Mouse (Mus musculus) embryonic facial prominence, embryonic 15.5 days (tissue): ENCODE data around the gene Gm48552. TPM values are rescaled to one million over a fixed set of nuclear protein-coding genes. Genes with fewer than 3 reads are reported as not detected.

Experiments used
- ATAC-seq: fragments of 200-750 bp; cut with Nextera tagmentation; 2 replicates; pipeline ENCODE4 v1.8.0; 2017; ENCODE audit warnings: low read depth, moderate TSS enrichment; ENCODE audit not compliant: insufficient number of reproducible peaks, low FRiP score, low TSS enrichment
- H3K27ac ChIP-seq: fragments of 300-500 bp; sonication (generic); replicated peaks from 2 replicates; pipeline ENCODE4 v1.5.1; 2015; ENCODE audit warnings: mild to moderate bottlenecking, inconsistent platforms
- H3K27me3 ChIP-seq: fragments of 300-500 bp; sonication (generic); 2 replicates; pipeline ENCODE4 v1.6.1; 2015; ENCODE audit warnings: inconsistent platforms
- H3K36me3 ChIP-seq: fragments of 300-500 bp; sonication (generic); 2 replicates; pipeline ENCODE4 v1.6.1; 2015; ENCODE audit warnings: mild to moderate bottlenecking, inconsistent platforms
- H3K4me1 ChIP-seq: fragments of 300-500 bp; sonication (generic); 2 replicates; pipeline ENCODE4 v1.6.1; 2015; ENCODE audit warnings: inconsistent platforms
- H3K4me2 ChIP-seq: fragments of 300-500 bp; sonication (generic); replicated peaks from 2 replicates; pipeline ENCODE4 v1.6.1; 2015; ENCODE audit warnings: mild to moderate bottlenecking, inconsistent platforms
- H3K4me3 ChIP-seq: fragments of 300-500 bp; sonication (generic); replicated peaks from 2 replicates; pipeline ENCODE4 v1.5.1; 2015; ENCODE audit warnings: mild to moderate bottlenecking, inconsistent platforms
- H3K9ac ChIP-seq: fragments of 300-500 bp; sonication (generic); 2 replicates; pipeline ENCODE4 v1.6.1; 2015; ENCODE audit warnings: inconsistent platforms
- H3K9me3 ChIP-seq: fragments of 300-500 bp; sonication (generic); replicated peaks from 2 replicates; pipeline ENCODE4 v1.6.1; 2016; ENCODE audit warnings: inconsistent platforms
- whole genome bisulfite sequencing: fragments of 180-500 bp; shearing (Covaris S2); methylation state at CpG from one replicate; pipeline ENCODE4 v1.1.7; 2015; 5-methylcytosine and 5-hydroxymethylcytosine counted together
- polyA plus RNA-seq: library from polyadenylated mRNA; unstranded; fragments of >200 nt; fragmentation: Nextera tagmentation; extraction: Ambion mirVana; gene quantifications from 2 replicates; pipeline ENCODE4 v1.2.1, GENCODE M21; 2015

The Gm48552 gene
- polyA plus RNA-seq: 1.6 and 2.9 TPM in 2 replicates

GRCm38 (mm10) chr10:81388505-81389055 lies at the start of gene Gm48552:
Gene Gm48552, plus strand, starts transcription at chr10:81389005.
- Histone ChIP-seq H3K9me3 (no peaks in the 10 kb centered on the region), H3K27ac (no peak within 1 kb of the TSS), H3K36me3 (peaks cover 38% of the 10 kb centered on the region), H3K4me3 (no peak within 1 kb of the TSS), H3K4me2 (no peak within 1 kb of the TSS), H3K4me1 (peaks cover 41% of the 10 kb centered on the region), H3K27me3 (no peaks in the 10 kb centered on the region), H3K9ac (no peak within 1 kb of the TSS)
- no peak for ATAC-seq
- WGBS: 83% methylated on average over 5 of the region's 5 CpGs

- H3K4me2 ChIP-seq: no peak overlapping the region
- H3K27me3 ChIP-seq: peaks cover 55% of the 10 kb centered on the region
- H3K4me1 ChIP-seq: peaks cover 25% of the 10 kb centered on the region
- ATAC-seq: no peak
- H3K4me3 ChIP-seq: no peak overlapping the region
- H3K9ac ChIP-seq: no peak overlapping the region
- 0 out of 2 replicates have a peak, but pooled peaks cover under 1% of the 10 kb centered on the region for H3K36me3 ChIP-seq
- H3K27ac ChIP-seq: no peak overlapping the region
- no peaks in the 10 kb centered on the region for H3K9me3 ChIP-seq
- WGBS: 35% methylated on average over 17 of the region's 17 CpGs
Observed at GRCm38 (mm10) chr10:81340551-81341332, 48.1 kb upstream of the Gm48552 start.

GRCm38 (mm10) chr10:81341333-81341949 lies 47.4 kb upstream of the Gm48552 start:
- Histone ChIP-seq H3K4me2 (no peak overlapping the region), H3K9me3 (no peaks in the 10 kb centered on the region), H3K9ac (no peak overlapping the region), H3K27ac (no peak overlapping the region), H3K36me3 (0 out of 2 replicates have a peak, but pooled peaks cover 5% of the 10 kb centered on the region), H3K4me1 (peaks cover 20% of the 10 kb centered on the region), H3K27me3 (peaks cover 55% of the 10 kb centered on the region), H3K4me3 (no peak overlapping the region)
- WGBS: 37% methylated on average over 16 of the region's 16 CpGs
- no peak for ATAC-seq

GRCm38 (mm10) chr10:81342686-81343505 lies 45.9 kb upstream of the Gm48552 start, which contains the start of gene Gipc3:
Gene Gipc3, minus strand, starts transcription at chr10:81343266.
- Histone ChIP-seq H3K4me2 (peak within 1 kb of the TSS; percentile 77), H3K27ac (no peak within 1 kb of the TSS), H3K9ac (peak within 1 kb of the TSS; percentile 24; the same call in 1 of the 2 replicates), H3K4me3 (peak within 1 kb of the TSS; percentile 45), H3K27me3 (peaks cover 51% of the 10 kb centered on the region), H3K36me3 (peaks cover 12% of the 10 kb centered on the region), H3K4me1 (peaks cover 29% of the 10 kb centered on the region), H3K9me3 (no peaks in the 10 kb centered on the region)
- WGBS: 6% methylated on average over 57 of the region's 67 CpGs
- no peak for ATAC-seq

- Histone ChIP-seq H3K9ac (no peak overlapping the region), H3K4me1 (peaks cover 43% of the 10 kb centered on the region), H3K27ac (no peak overlapping the region), H3K4me3 (no peak overlapping the region), H3K4me2 (no peak overlapping the region), H3K27me3 (peaks cover 44% of the 10 kb centered on the region), H3K9me3 (no peaks in the 10 kb centered on the region), H3K36me3 (peaks cover 13% of the 10 kb centered on the region)
- no peak for ATAC-seq
- 49% methylated on average over 8 of the region's 8 CpGs for WGBS
Observed at GRCm38 (mm10) chr10:81344421-81345161, 44.2 kb upstream of the Gm48552 start.

- no peak overlapping the region for H3K4me3 ChIP-seq
- H3K27ac ChIP-seq: no peak overlapping the region
- WGBS: 77% methylated on average over 4 of the region's 4 CpGs
- peaks cover 13% of the 10 kb centered on the region for H3K36me3 ChIP-seq
- H3K9ac ChIP-seq: no peak overlapping the region
- ATAC-seq: no peak
- H3K27me3 ChIP-seq: peaks cover 44% of the 10 kb centered on the region
- no peaks in the 10 kb centered on the region for H3K9me3 ChIP-seq
- peaks cover 47% of the 10 kb centered on the region for H3K4me1 ChIP-seq
- no peak overlapping the region for H3K4me2 ChIP-seq
Observed at GRCm38 (mm10) chr10:81345162-81345534, 43.7 kb upstream of the Gm48552 start.

GRCm38 (mm10) chr10:81346453-81347067 lies 42.2 kb upstream of the Gm48552 start:
- no peaks in the 10 kb centered on the region for H3K9me3 ChIP-seq
- peaks cover 33% of the 10 kb centered on the region for H3K27me3 ChIP-seq
- peaks cover 13% of the 10 kb centered on the region for H3K36me3 ChIP-seq
- no peak overlapping the region for H3K9ac ChIP-seq
- peak overlapping the region; percentile 41 for H3K4me2 ChIP-seq
- no peak for ATAC-seq
- peaks cover 47% of the 10 kb centered on the region for H3K4me1 ChIP-seq
- H3K4me3 ChIP-seq: peak overlapping the region; percentile 24
- WGBS: 14% methylated on average over 55 of the region's 55 CpGs
- 0 out of 2 replicates have a peak overlapping the region, but pooled peaks have one; percentile 23 for H3K27ac ChIP-seq

- H3K9me3 ChIP-seq: no peaks in the 10 kb centered on the region
- 0 out of 2 replicates have a peak overlapping the region, but pooled peaks have one; percentile 59 for H3K9ac ChIP-seq
- WGBS: 3% methylated on average over 12 of the region's 12 CpGs
- ATAC-seq: no peak
- H3K4me3 ChIP-seq: peak overlapping the region; percentile 64
- peaks cover 13% of the 10 kb centered on the region for H3K36me3 ChIP-seq
- peaks cover 43% of the 10 kb centered on the region for H3K4me1 ChIP-seq
- peak overlapping the region; percentile 86 for H3K4me2 ChIP-seq
- H3K27me3 ChIP-seq: peaks cover 8% of the 10 kb centered on the region
- peak overlapping the region; percentile 67 for H3K27ac ChIP-seq
Observed at GRCm38 (mm10) chr10:81349146-81349545, 39.7 kb upstream of the Gm48552 start.

GRCm38 (mm10) chr10:81349961-81350350 lies 38.8 kb upstream of the Gm48552 start:
- Histone ChIP-seq H3K4me3 (peak overlapping the region; percentile 64), H3K27me3 (peaks cover under 1% of the 10 kb centered on the region), H3K36me3 (peaks cover 13% of the 10 kb centered on the region), H3K9ac (peak overlapping the region; percentile 59), H3K4me1 (peaks cover 51% of the 10 kb centered on the region), H3K27ac (peak overlapping the region; percentile 67), H3K9me3 (no peaks in the 10 kb centered on the region), H3K4me2 (peak overlapping the region; percentile 86)
- ATAC-seq: no peak
- WGBS: 1% methylated on average over 29 of the region's 29 CpGs
